Mouse (Mus musculus): ENCODE results near the gene Fam3c. TPM values are rescaled to one million over a fixed set of nuclear protein-coding genes. Genes with fewer than 3 reads are reported as not detected.
"Not testable (repeated sequence)": the region's sequence is repeated elsewhere in the genome, so short reads cannot be mapped to it uniquely, and the experiment has no call there.

Fam3c gene
- polyA plus RNA-seq, 1 experiment from 2014 or later = 31.2 TPM

GRCm38 (mm10) chr6:22268677-22269076 is 87.4 kb downstream of the Fam3c start:
- ATAC-seq (ENCODE audit: low FRiP score) (no peak), DNase-seq (ENCODE audit: low spot score, missing footprints) (no peak)
- Histone ChIP-seq H3K4me1 (ENCODE audit: control insufficient read depth, insufficient read depth, low read length) (no peaks in the 10 kb centered on the region), H3K27ac (ENCODE audit: low read depth, low read length) (no peak overlapping the region), H3K36me3 (ENCODE audit: control insufficient read depth, insufficient read depth, low read length) (no peaks in the 10 kb centered on the region), H3K4me2 (no peak overlapping the region), H3K4me3 (ENCODE audit: low read depth, low read length) (no peak overlapping the region), H3K9ac (ENCODE audit: low read length) (no peak overlapping the region), H3K27me3 (ENCODE audit: control insufficient read depth, insufficient read depth, low read length) (no peaks in the 10 kb centered on the region), H3K9me3 (ENCODE audit: control insufficient read depth, low read length) (no peaks in the 10 kb centered on the region)

GRCm38 (mm10) chr6:22267807-22268667 is 88.0 kb downstream of the Fam3c start:
- Histone ChIP-seq H3K27me3 (ENCODE audit: control insufficient read depth, insufficient read depth, low read length) (no peaks in the 10 kb centered on the region), H3K4me2 (no peak overlapping the region), H3K36me3 (ENCODE audit: control insufficient read depth, insufficient read depth, low read length) (no peaks in the 10 kb centered on the region), H3K9me3 (ENCODE audit: control insufficient read depth, low read length) (no peaks in the 10 kb centered on the region), H3K9ac (ENCODE audit: low read length) (no peak overlapping the region), H3K27ac (ENCODE audit: low read depth, low read length) (no peak overlapping the region), H3K4me1 (ENCODE audit: control insufficient read depth, insufficient read depth, low read length) (no peaks in the 10 kb centered on the region), H3K4me3 (ENCODE audit: low read depth, low read length) (no peak overlapping the region)
- ATAC-seq (ENCODE audit: low FRiP score) = no peak
- DNase-seq (ENCODE audit: low spot score, missing footprints) = no peak
- 78% methylated on average over 5 of the region's 5 CpGs for WGBS

GRCm38 (mm10) chr6:22266018-22266417 is 90.0 kb downstream of the Fam3c start:
- Histone ChIP-seq H3K4me1 (ENCODE audit: control insufficient read depth, insufficient read depth, low read length) (no peaks in the 10 kb centered on the region), H3K27ac (ENCODE audit: low read depth, low read length) (no peak overlapping the region), H3K27me3 (ENCODE audit: control insufficient read depth, insufficient read depth, low read length) (no peaks in the 10 kb centered on the region), H3K9ac (ENCODE audit: low read length) (no peak overlapping the region), H3K4me2 (no peak overlapping the region), H3K9me3 (ENCODE audit: control insufficient read depth, low read length) (no peaks in the 10 kb centered on the region), H3K36me3 (ENCODE audit: control insufficient read depth, insufficient read depth, low read length) (no peaks in the 10 kb centered on the region), H3K4me3 (ENCODE audit: low read depth, low read length) (no peak overlapping the region)
- 79% methylated on average over 4 of the region's 4 CpGs for WGBS
- ATAC-seq (ENCODE audit: low FRiP score) = no peak
- no peak for DNase-seq (ENCODE audit: low spot score, missing footprints)

DNA sequence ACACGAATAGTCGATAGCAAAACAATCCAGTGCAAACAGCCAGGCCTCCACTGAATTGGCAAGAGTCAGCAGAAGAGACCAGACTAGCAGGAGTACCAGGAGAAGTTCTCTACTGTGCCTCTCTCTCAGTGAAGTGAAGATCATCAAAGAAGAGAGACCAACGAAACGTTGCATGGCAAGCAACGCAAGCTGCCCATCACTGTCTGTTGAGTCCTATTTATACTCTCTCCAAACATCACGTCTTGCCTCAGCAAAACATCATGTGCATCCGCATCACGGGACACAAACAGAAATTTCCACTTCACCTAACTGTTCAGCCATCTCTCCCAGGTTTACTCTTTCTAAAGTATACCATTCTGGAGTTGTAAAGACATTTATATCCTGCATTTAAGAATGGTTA is 91.9 kb downstream of the Fam3c start:
- H3K4me1 ChIP-seq (ENCODE audit: control insufficient read depth, insufficient read depth, low read length); H3K27ac ChIP-seq (ENCODE audit: low read depth, low read length); H3K9ac ChIP-seq (ENCODE audit: low read length); H3K9me3 ChIP-seq (ENCODE audit: control insufficient read depth, low read length); H3K4me2 ChIP-seq; H3K27me3 ChIP-seq (ENCODE audit: control insufficient read depth, insufficient read depth, low read length); H3K4me3 ChIP-seq (ENCODE audit: low read depth, low read length); H3K36me3 ChIP-seq (ENCODE audit: control insufficient read depth, insufficient read depth, low read length); DNase-seq (ENCODE audit: low spot score, missing footprints); ATAC-seq (ENCODE audit: low FRiP score): not testable (repeated sequence)
- WGBS = 91% methylated on average over 8 of the region's 8 CpGs

DNA sequence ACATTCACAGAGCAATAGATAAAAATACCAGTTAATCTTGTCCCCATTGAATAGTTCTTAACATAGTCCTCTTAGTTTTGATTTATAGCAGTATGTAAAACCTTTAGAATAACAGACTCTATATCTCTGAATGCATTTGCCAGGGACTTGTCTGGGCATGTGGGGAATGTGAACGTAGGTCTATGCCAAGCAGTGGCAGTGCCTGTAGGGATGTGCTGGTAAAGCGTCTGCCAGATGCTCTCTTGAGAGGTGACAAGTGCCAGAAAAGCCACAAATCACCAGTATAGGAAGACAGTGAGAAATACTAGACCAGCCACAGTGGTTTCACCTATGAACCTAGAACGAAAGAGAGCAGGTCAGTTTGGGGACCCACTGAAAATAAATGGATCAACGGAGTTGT is 93.5 kb downstream of the Fam3c start:
- H3K36me3 ChIP-seq (ENCODE audit: control insufficient read depth, insufficient read depth, low read length) = no peaks in the 10 kb centered on the region
- H3K4me3 ChIP-seq (ENCODE audit: low read depth, low read length) = no peak overlapping the region
- no peak for DNase-seq (ENCODE audit: low spot score, missing footprints)
- ATAC-seq (ENCODE audit: low FRiP score) = no peak
- H3K4me2 ChIP-seq = no peak overlapping the region
- no peaks in the 10 kb centered on the region for H3K27me3 ChIP-seq (ENCODE audit: control insufficient read depth, insufficient read depth, low read length)
- H3K27ac ChIP-seq (ENCODE audit: low read depth, low read length) = no peak overlapping the region
- 83% methylated on average over 4 of the region's 4 CpGs for WGBS
- no peaks in the 10 kb centered on the region for H3K4me1 ChIP-seq (ENCODE audit: control insufficient read depth, insufficient read depth, low read length)
- H3K9ac ChIP-seq (ENCODE audit: low read length) = no peak overlapping the region
- no peaks in the 10 kb centered on the region for H3K9me3 ChIP-seq (ENCODE audit: control insufficient read depth, low read length)

- 94% methylated on average over 4 of the region's 4 CpGs for WGBS
- ATAC-seq (ENCODE audit: low FRiP score) = no peak
- H3K4me3 ChIP-seq (ENCODE audit: low read depth, low read length) = no peak overlapping the region
- H3K4me1 ChIP-seq (ENCODE audit: control insufficient read depth, insufficient read depth, low read length) = no peaks in the 10 kb centered on the region
- H3K9ac ChIP-seq (ENCODE audit: low read length) = no peak overlapping the region
- no peaks in the 10 kb centered on the region for H3K9me3 ChIP-seq (ENCODE audit: control insufficient read depth, low read length)
- no peaks in the 10 kb centered on the region for H3K27me3 ChIP-seq (ENCODE audit: control insufficient read depth, insufficient read depth, low read length)
- DNase-seq (ENCODE audit: low spot score, missing footprints) = no peak
- H3K36me3 ChIP-seq (ENCODE audit: control insufficient read depth, insufficient read depth, low read length) = no peaks in the 10 kb centered on the region
- no peak overlapping the region for H3K4me2 ChIP-seq
- no peak overlapping the region for H3K27ac ChIP-seq (ENCODE audit: low read depth, low read length)
These were observed 97.3 kb downstream of the Fam3c start for GRCm38 (mm10) chr6:22258784-22259183.

Other genes with a start within 250 kb of the Fam3c start
- gene Wnt16, start 68.0 kb downstream of the Fam3c start, polyA plus RNA-seq (2014; fragmentation: Nextera tagmentation; extraction: Ambion mirVana) = 0.12 and 0.75 TPM in 2 replicates

All from midbrain, embryonic 11.5 days (tissue).